In the genomic region with DNA sequence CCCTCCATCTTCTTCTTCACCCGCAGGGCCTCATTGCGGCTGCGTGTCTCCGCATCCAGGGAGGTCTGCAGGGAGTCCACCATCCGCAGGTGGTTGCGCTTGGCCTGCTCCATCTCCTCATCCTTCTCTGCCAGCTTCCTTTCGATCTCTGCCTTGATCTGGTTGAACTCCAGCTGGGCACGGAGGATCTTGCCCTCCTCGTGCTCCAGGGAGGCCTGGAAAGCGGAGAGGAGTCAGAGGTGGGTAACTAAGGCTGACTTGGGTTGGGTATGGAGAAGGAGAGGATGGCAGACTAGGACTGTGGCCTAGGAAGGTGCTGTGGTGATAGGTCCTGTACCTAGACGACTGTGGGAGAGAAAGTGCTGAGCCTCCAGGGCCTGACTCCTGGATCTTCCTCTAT, we compare ENCODE assay signal across 40 mouse cellular contexts. TPM values are rescaled to one million over a fixed set of nuclear protein-coding genes. Genes with fewer than 3 reads are reported as not detected.
"Had no signal": no experiment of that assay in that cellular context is flagged by ENCODE, and none has a peak within 500 bp of the region (broad histone marks: within the 10 kb centered on the region; RNA-seq: fewer than 3 reads in every experiment).

No protein-coding gene starts in this region.

RNA-seq across cellular contexts. Expression of a gene that starts 10.9 kb away (rescaled TPM):
- total RNA-seq: hematopoietic stem cell, adult 5-6 weeks had no signal
- polyA plus RNA-seq: inflammation-experienced regulatory T-cells, adult 6 months had no signal

RNA-seq across cellular contexts. Expression of a gene that starts 14.5 kb away (rescaled TPM):
- total RNA-seq: heart, adult 8-10 months; heart, postnatal 14 days; heart, postnatal 25 days; heart, postnatal 36 days; hematopoietic stem cell, adult 5-6 weeks; hindbrain, postnatal 0 days; layer of hippocampus, adult 18-20 months; layer of hippocampus, adult 2 months; layer of hippocampus, postnatal 10 days; layer of hippocampus, postnatal 14 days; layer of hippocampus, postnatal 36 days; left cerebral cortex, adult 2 months had no signal
- polyA plus RNA-seq: heart, embryonic 10.5 days; heart, embryonic 11.5 days; heart, embryonic 14.5 days; heart, embryonic 15.5 days; heart, embryonic 16.5 days; hindbrain, embryonic 11.5 days; hindbrain, embryonic 12.5 days; inflammation-experienced regulatory T-cells, adult 6 months; intestine, embryonic 15.5 days; intestine, embryonic 16.5 days; intestine, postnatal 0 days; kidney, adult 2 months; kidney, embryonic 14.5 days; kidney, embryonic 15.5 days; kidney, embryonic 16.5 days had no signal

RNA-seq across cellular contexts. Expression of a gene that starts 19.7 kb away (rescaled TPM):
- total RNA-seq: hematopoietic stem cell, adult 5-6 weeks had no signal
- polyA plus RNA-seq: inflammation-experienced regulatory T-cells, adult 6 months had no signal

RNA-seq across cellular contexts. Expression of a gene that starts 21.1 kb away (rescaled TPM):
- total RNA-seq: hematopoietic stem cell, adult 5-6 weeks had no signal
- polyA plus RNA-seq: inflammation-experienced regulatory T-cells, adult 6 months had no signal

RNA-seq across cellular contexts. Expression of a gene that starts 29.7 kb away (rescaled TPM):
- total RNA-seq: heart, adult 8-10 months; heart, postnatal 14 days; heart, postnatal 25 days; heart, postnatal 36 days; hematopoietic stem cell, adult 5-6 weeks; hindbrain, postnatal 0 days; layer of hippocampus, adult 18-20 months; layer of hippocampus, adult 2 months; layer of hippocampus, adult 8-10 months; layer of hippocampus, postnatal 10 days; layer of hippocampus, postnatal 14 days; layer of hippocampus, postnatal 25 days; layer of hippocampus, postnatal 36 days; left cerebral cortex, adult 18-20 months; left cerebral cortex, adult 2 months; left cerebral cortex, adult 8-10 months had no signal
- polyA plus RNA-seq: heart, embryonic 10.5 days; heart, embryonic 11.5 days; heart, embryonic 14.5 days; heart, embryonic 15.5 days; heart, embryonic 16.5 days; heart, postnatal 0 days; hindbrain, embryonic 10.5 days; hindbrain, embryonic 11.5 days; hindbrain, embryonic 12.5 days; hindbrain, embryonic 13.5 days; hindbrain, embryonic 14.5 days; hindbrain, embryonic 15.5 days; hindbrain, embryonic 16.5 days; hindbrain, postnatal 0 days; inflammation-experienced regulatory T-cells, adult 6 months; intestine, embryonic 14.5 days; intestine, embryonic 15.5 days; intestine, embryonic 16.5 days; intestine, postnatal 0 days; kidney, adult 2 months; kidney, embryonic 14.5 days; kidney, embryonic 15.5 days; kidney, embryonic 16.5 days; kidney, postnatal 0 days; large intestine, adult 2 months had no signal
